Mouse (Mus musculus): Measurements from ENCODE around the gene Scaf8. TPM values are rescaled to one million over a fixed set of nuclear protein-coding genes. Genes with fewer than 3 reads are reported as not detected.
"Not testable (repeated sequence)": the region's sequence is repeated elsewhere in the genome, so short reads cannot be mapped to it uniquely, and the experiment has no call there.

Gene Scaf8
- total RNA-seq (2015) (35.9 and 37.9 TPM in 2 replicates), total RNA-seq (2017) (30.2 and 35.3 TPM in 2 replicates)

GRCm38 (mm10) chr17:3114720-3115379 is at the start of gene Scaf8:
Scaf8 (plus strand) TSS chr17:3114972.
- peak; percentile 82 for ATAC-seq (replicated peaks; ENCODE audit: poor library complexity)

GRCm38 (mm10) chr17:3075166-3075872 is 39.5 kb upstream of the Scaf8 start:
- ATAC-seq (replicated peaks; ENCODE audit: poor library complexity), result no peak

- ATAC-seq (replicated peaks; ENCODE audit: poor library complexity), result no peak
Measured at GRCm38 (mm10) chr17:3075873-3076245, 38.9 kb upstream of the Scaf8 start.

- not testable (repeated sequence) for ATAC-seq (replicated peaks; ENCODE audit: poor library complexity)
Measured at GRCm38 (mm10) chr17:3077936-3078335, 36.8 kb upstream of the Scaf8 start.

GRCm38 (mm10) chr17:3080587-3081349 is 34.0 kb upstream of the Scaf8 start:
- peak; percentile 6 for ATAC-seq (replicated peaks; ENCODE audit: poor library complexity)

- ATAC-seq (replicated peaks; ENCODE audit: poor library complexity), result peak; percentile 21
Measured at GRCm38 (mm10) chr17:3081512-3082100, 33.2 kb upstream of the Scaf8 start.

GRCm38 (mm10) chr17:3082125-3082755 is 32.5 kb upstream of the Scaf8 start:
- ATAC-seq (replicated peaks; ENCODE audit: poor library complexity), result peak; percentile 5

- not testable (repeated sequence) for ATAC-seq (replicated peaks; ENCODE audit: poor library complexity)
Measured at GRCm38 (mm10) chr17:3082756-3083749, 31.7 kb upstream of the Scaf8 start.

GRCm38 (mm10) chr17:3083886-3084550 is 30.8 kb upstream of the Scaf8 start:
- peak; percentile 36 for ATAC-seq (replicated peaks; ENCODE audit: poor library complexity)

GRCm38 (mm10) chr17:3084551-3084930 is 30.2 kb upstream of the Scaf8 start:
- peak; percentile 18 for ATAC-seq (replicated peaks; ENCODE audit: poor library complexity)

- ATAC-seq (replicated peaks; ENCODE audit: poor library complexity), result no peak
Measured at GRCm38 (mm10) chr17:3085152-3085551, 29.6 kb upstream of the Scaf8 start.

GRCm38 (mm10) chr17:3092682-3093081 is 22.1 kb upstream of the Scaf8 start:
- peak; percentile 97 for ATAC-seq (replicated peaks; ENCODE audit: poor library complexity)

- not testable (repeated sequence) for ATAC-seq (replicated peaks; ENCODE audit: poor library complexity)
Measured at GRCm38 (mm10) chr17:3099273-3099672, 15.5 kb upstream of the Scaf8 start.

GRCm38 (mm10) chr17:3102336-3103165 is 12.2 kb upstream of the Scaf8 start:
- ATAC-seq (replicated peaks; ENCODE audit: poor library complexity), result peak; percentile 93

- peak; percentile 76 for ATAC-seq (replicated peaks; ENCODE audit: poor library complexity)
Measured at GRCm38 (mm10) chr17:3104154-3104931, 10.4 kb upstream of the Scaf8 start.

GRCm38 (mm10) chr17:3105022-3105421 is 9.8 kb upstream of the Scaf8 start:
- ATAC-seq (replicated peaks; ENCODE audit: poor library complexity), result no peak; the same call in 1 of the 2 replicates

GRCm38 (mm10) chr17:3113737-3114357 is 925 bp upstream of the Scaf8 start:
- ATAC-seq (replicated peaks; ENCODE audit: poor library complexity), result 0 out of 2 replicates have a peak, but pooled peaks have one; percentile 5
